Mouse (Mus musculus): Measurements from ENCODE around the gene Map2k3. TPM values are rescaled to one million over a fixed set of nuclear protein-coding genes. Genes with fewer than 3 reads are reported as not detected.

Gene Map2k3
- polyA plus RNA-seq, 1 experiment: 90.0 TPM

GRCm38 (mm10) chr11:60952986-60953385 lies 21.2 kb downstream of the Map2k3 start:
- WGBS: 92% methylated on average over 6 of the region's 6 CpGs
- no peak for DNase-seq (ENCODE audit: low read depth, low spot score)

GRCm38 (mm10) chr11:60953803-60954202 lies 22.0 kb downstream of the Map2k3 start:
- no peak for DNase-seq (ENCODE audit: low read depth, low spot score)
- 10% methylated on average over 15 of the region's 15 CpGs for WGBS

DNA sequence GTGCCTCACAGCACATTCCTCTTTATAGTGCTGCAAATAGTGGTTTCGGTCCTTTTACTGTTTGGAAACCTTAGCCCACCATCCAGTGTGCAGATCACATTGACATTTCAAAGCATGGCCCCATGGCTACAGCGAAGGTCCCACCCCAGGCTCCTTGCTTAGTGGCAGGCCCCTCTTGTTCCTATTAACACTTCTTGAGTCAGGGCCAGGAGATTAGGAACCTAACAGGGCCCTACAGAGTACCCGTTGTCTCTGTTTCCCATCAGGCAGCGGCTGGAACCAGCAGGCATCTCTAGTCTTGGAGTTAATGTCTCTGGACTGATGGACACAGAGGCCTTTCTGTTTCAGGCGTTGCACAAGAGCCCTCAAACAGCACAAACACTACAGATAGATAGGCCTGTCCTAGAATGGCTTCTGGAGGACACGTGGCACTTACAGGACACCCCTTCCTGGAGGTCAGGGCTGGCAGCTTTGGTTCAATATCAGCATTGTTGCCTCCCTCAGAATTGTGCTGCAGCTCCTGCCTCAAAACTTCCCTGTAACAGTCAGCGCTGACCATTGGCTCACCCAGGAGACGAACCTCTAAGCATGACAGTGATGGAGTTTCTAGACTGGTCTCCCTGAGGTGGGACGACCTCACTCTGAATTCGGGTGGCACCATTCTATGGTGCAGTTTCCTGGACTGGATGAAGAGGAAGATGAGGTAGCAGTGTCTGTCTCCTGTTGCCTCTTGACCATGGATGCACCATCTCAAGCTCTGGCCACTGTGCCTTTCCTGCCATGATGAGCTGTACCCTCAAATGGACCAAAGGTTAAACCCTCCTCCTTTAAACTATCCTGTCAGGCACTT lies 22.6 kb downstream of the Map2k3 start:
- WGBS: 81% methylated on average over 10 of the region's 10 CpGs
- DNase-seq (ENCODE audit: low read depth, low spot score): no peak

- 79% methylated on average over 9 of the region's 9 CpGs for WGBS
- no peak for DNase-seq (ENCODE audit: low read depth, low spot score)
These were observed 24.0 kb downstream of the Map2k3 start for GRCm38 (mm10) chr11:60955621-60956383.

- 91% methylated on average over 4 of the region's 4 CpGs for WGBS
- no peak for DNase-seq (ENCODE audit: low read depth, low spot score)
These were observed 27.1 kb downstream of the Map2k3 start for GRCm38 (mm10) chr11:60958948-60959347.

DNA sequence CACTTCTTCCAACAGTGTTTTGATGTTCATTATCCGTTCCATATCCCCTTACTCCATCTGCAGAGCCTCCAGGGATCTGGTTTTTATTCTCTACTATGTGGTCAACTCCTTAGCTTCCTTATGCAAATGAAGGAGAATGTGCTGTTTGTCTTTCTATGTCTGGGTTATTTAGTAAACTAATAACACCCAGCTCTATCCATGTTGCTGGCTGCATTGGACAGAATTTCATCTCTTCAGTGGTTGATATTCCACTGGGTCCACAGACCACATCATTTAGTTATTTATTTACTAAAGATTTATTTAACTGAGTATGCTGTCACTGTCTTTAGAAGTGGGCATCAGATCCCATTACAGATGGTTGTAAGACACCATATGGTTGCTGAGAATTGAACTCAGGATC lies 29.3 kb downstream of the Map2k3 start:
- no peak for DNase-seq (ENCODE audit: low read depth, low spot score)

DNA sequence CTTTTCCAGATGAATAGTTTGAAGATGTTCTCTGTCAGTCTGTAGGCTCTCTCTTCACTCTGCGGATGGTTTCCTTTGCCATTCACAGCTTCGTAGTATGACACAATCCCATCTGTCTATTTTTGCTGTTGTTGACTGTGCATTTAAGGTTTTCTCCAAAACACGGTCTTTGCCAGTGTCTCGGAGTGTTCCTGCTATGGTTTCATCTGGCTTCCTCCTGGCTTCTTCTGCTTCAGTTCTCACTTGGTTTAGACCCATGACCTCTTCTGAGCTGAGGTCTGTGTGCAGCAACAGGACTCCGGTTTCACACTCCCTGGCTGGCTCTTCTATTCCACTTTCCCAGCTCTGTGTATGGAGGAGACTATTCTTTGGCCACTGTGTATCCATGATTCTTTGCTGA lies 30.9 kb downstream of the Map2k3 start:
- WGBS: 80% methylated on average over 5 of the region's 5 CpGs
- no peak for DNase-seq (ENCODE audit: low read depth, low spot score)

More for the DNA sequence above, 29.3 kb downstream of the Map2k3 start:
- WGBS: 50% methylated on average over 1 of the region's 1 CpGs

- DNase-seq (ENCODE audit: low read depth, low spot score): no peak
- 34% methylated on average over 6 of the region's 6 CpGs for WGBS
These were observed 35.1 kb downstream of the Map2k3 start for GRCm38 (mm10) chr11:60966974-60967373.

DNA sequence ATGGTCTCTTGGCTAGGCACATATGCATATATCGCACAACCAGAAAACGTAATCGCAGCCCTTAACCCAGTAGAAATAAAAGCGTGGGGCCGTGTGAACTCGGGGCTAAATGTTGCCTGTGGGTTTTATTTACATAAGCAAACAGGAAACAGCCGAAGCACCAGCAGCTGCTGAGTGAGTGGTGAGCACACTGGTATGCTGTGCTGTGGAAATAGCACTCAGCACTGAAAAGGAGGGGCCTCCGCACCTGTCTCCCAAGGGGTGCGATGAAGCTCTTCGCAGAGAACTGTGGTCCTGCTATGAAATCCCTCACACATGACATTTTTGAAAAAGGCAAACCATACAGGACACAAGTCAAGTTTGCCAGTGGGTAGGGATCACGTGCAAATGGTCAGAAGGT lies 43.3 kb downstream of the Map2k3 start:
- DNase-seq (ENCODE audit: low read depth, low spot score): no peak
- 54% methylated on average over 11 of the region's 11 CpGs for WGBS

DNA sequence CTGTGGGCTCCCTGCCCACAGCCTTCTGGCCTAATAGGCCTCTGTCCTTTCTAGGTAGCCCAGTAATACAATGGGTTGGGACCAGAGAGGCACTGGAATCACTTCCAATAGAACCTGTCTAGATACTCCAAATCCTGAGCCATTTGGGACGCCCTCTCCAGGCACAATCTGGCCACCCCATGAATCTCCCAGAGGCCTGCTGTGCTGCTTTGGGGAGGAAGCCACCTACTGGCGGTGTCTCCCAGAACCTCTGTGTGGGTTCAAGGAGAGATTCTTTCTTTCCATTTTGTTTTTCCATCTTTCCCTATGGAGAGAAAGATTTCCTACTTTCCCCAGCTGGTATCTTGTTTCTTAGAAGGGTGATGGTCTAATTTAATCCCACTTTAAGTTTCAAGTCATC lies 44.4 kb downstream of the Map2k3 start:
- no peak for DNase-seq (ENCODE audit: low read depth, low spot score)
- 91% methylated on average over 2 of the region's 2 CpGs for WGBS

- WGBS: 22% methylated on average over 8 of the region's 8 CpGs
- no peak for DNase-seq (ENCODE audit: low read depth, low spot score)
These were observed 44.9 kb downstream of the Map2k3 start for GRCm38 (mm10) chr11:60976742-60977141.

DNA sequence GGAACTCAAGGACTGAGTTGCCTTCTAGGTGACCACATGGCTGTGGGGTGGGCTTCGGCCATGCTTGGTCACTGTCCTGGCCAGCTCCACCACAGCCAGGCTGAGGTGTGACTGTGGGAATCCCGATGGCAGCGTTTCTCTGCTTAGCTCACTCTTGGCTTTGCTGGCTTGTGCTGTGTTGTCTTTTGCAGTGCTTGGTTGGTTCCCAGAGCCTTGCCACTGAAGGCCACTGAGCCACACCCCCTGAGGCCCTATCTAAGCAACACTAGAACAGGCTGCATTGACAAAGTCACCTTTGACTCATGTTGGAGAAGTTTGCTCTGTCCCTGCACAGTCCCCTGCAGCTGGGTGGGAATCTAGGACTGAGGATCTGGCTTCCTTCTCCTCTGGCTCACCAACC lies 45.3 kb downstream of the Map2k3 start:
- no peak for DNase-seq (ENCODE audit: low read depth, low spot score)

GRCm38 (mm10) chr11:60978658-60979057 lies 46.8 kb downstream of the Map2k3 start:
- DNase-seq (ENCODE audit: low read depth, low spot score): no peak
- WGBS: 84% methylated on average over 2 of the region's 2 CpGs

More for the DNA sequence above, 45.3 kb downstream of the Map2k3 start:
- WGBS: 27% methylated on average over 3 of the region's 3 CpGs

DNA sequence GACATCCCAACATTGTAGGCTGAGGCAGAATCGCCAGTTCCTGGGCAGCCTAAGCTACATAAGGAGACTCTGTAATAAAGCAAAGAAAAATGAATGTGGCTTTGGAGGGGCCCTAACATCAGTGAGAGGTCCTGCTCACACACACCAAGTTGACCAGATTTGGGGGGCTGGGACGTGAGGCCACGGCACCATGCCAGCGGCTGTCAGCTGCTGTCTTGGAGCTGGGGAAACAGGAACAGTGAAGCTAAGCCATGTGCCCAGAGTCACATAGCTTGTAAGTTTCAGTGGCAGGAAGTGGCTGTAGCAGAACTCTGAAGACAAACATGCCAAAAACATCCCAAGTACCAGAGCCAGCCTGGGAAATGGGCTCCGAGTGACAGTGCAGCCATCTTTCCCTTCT lies 48.0 kb downstream of the Map2k3 start:
- 76% methylated on average over 5 of the region's 5 CpGs for WGBS
- no peak for DNase-seq (ENCODE audit: low read depth, low spot score)

DNA sequence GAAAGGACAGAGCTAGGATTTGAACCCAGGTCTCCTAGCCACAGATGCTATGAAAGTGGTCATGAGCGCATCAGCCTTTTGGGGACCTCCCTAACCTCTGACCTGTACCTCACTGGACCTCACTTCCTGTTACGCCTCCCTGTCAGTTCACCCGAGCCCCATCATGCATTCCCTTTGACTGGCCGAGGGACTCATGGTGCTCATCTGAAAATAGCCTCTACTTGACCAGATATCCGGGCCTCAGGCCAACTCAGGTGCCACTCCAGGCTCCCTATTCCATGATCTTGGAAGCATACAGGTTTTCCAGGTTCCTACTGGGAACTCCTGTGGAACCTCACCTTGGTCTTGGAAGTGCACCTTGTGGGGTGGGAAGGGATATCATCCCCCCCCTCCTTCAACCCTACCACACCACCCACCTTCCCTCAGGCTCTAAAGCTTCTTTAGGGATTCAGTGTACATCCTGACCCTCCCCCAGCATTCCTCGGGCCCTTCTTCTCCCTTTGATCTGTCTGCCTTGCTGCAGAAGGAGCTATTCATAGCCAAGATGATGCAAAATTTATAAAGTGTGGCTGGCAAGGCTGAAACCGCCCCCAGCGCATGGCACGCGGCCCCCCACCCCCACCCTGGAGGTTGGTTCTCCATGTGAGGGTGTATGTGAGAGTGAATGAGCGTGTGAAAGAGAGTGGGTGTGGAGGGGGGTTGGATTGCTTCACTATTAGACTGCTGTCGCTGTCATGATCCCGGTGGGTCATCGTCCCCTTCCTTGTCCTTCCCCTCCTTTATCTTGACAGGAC lies 50.1 kb downstream of the Map2k3 start:
- 69% methylated on average over 14 of the region's 14 CpGs for WGBS
- no peak for DNase-seq (ENCODE audit: low read depth, low spot score)

DNA sequence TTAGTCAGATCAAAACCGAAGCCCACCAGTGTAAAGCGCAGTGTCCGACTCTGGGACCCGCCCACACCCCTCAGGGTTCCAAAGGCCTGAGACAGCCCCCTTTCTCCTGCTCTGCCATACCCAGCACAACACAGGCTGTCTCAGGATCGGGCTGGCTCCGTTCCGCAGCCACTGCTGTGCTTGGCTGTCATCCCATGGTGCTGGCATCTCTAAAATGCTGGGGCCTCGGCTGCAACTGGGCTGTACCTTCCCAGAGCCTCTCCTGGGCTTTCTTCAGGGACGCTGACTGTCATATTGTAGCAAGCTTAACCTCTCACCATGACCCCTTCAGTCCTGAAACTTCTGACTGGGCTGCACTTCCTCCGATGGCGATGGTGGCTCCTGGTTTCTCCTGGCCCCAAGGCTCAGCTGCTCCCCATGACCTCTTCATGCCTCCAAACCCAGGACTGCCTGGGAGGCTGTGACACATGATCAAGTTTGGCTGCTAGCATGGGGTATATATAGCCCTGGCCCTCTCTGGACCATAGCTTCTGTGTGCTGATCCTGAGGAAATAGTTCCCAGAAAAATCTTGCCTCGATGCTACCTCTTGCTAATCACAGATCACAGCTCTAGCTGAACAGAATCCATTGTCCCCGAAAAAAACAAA lies 53.2 kb downstream of the Map2k3 start:
- WGBS: 81% methylated on average over 13 of the region's 13 CpGs
- DNase-seq (ENCODE audit: low read depth, low spot score): no peak

- WGBS: 74% methylated on average over 3 of the region's 3 CpGs
- DNase-seq (ENCODE audit: low read depth, low spot score): no peak
These were observed 58.6 kb downstream of the Map2k3 start for GRCm38 (mm10) chr11:60990428-60990827.

Measured in large intestine, adult 2 months (tissue).